Mouse (Mus musculus) G1E (cell line): ENCODE results near the gene Mgmt. TPM values are rescaled to one million over a fixed set of nuclear protein-coding genes. Genes with fewer than 3 reads are reported as not detected.

Experiments
- ATAC-seq: 2 replicates; pipeline ENCODE4 v1.8.0; 2016; ENCODE audit warnings: mild to moderate bottlenecking; ENCODE audit not compliant: insufficient number of reproducible peaks, poor library complexity, low FRiP score, severe bottlenecking; ENCODE audit errors: extremely low read depth
- DNase-seq: peaks from one replicate; pipeline ENCODE4 v3.0.0; 2012; ENCODE audit warnings: low spot score
- H3K27me3 ChIP-seq: 2 replicates; pipeline ENCODE4 v1.6.1; 2012; ENCODE audit warnings: mild to moderate bottlenecking, low read length, inconsistent platforms; ENCODE audit not compliant: insufficient read depth
- H3K36me3 ChIP-seq: replicated peaks from 2 replicates; pipeline ENCODE3; 2012; ENCODE audit warnings: mild to moderate bottlenecking, inconsistent platforms
- H3K4me1 ChIP-seq: 2 replicates; pipeline ENCODE4 v1.6.1; 2012; ENCODE audit warnings: low read depth, low read length, inconsistent platforms, mixed read lengths; ENCODE audit not compliant: insufficient read depth
- H3K4me3 ChIP-seq: 2 replicates; pipeline ENCODE4 v1.5.1; 2012; ENCODE audit warnings: low read depth, mild to moderate bottlenecking, inconsistent platforms, low read length, moderate library complexity, mixed read lengths
- H3K9me3 ChIP-seq: replicated peaks from 2 replicates; pipeline ENCODE4 v1.6.1; 2012; ENCODE audit warnings: inconsistent platforms
- CTCF ChIP-seq: IDR thresholded peaks from 2 replicates; pipeline ENCODE4 v1.5.1; 2012; ENCODE audit warnings: low read depth, low read length, inconsistent platforms, mixed read lengths
- GATA1 ChIP-seq: IDR thresholded peaks from 2 replicates; pipeline ENCODE4 v1.6.1; 2012; ENCODE audit warnings: borderline replicate concordance, low read length, inconsistent platforms, mixed read lengths
- GATA2 ChIP-seq: IDR thresholded peaks from 2 replicates; pipeline ENCODE4 v1.6.1; 2012; ENCODE audit warnings: low read depth, low read length, inconsistent platforms, borderline replicate concordance
- POLR2AphosphoS5 ChIP-seq: IDR thresholded peaks from 2 replicates; pipeline ENCODE4 v1.6.1; 2012; ENCODE audit warnings: low read depth, low read length, inconsistent platforms; ENCODE audit not compliant: insufficient replicate concordance
- TAL1 ChIP-seq: conservative IDR thresholded peaks from 2 replicates; pipeline ENCODE4 v1.6.1; 2012; ENCODE audit warnings: low read depth, low read length, inconsistent platforms, mixed read lengths
- polyA plus RNA-seq: library from polyadenylated mRNA; stranded (reverse); fragments of >175 nt; gene quantifications from 2 replicates; pipeline ENCODE4 v1.2.3, GENCODE M21; 2012
- total RNA-seq, 2 experiments: library from RNA; stranded (forward) in 1 of 2; stranded (reverse) in 1 of 2; fragments of 200-1000 nt in 1 of 2; fragments of >200 nt in 1 of 2; fragmentation: Nextera tagmentation in 1 of 2; gene quantifications; 2 replicates each; pipeline ENCODE4 v1.2.3; 2014 to 2017

Gene Mgmt
- total and polyA plus RNA-seq, 3 experiments: 1.1 to 2.2 (median 2.2) TPM

DNA sequence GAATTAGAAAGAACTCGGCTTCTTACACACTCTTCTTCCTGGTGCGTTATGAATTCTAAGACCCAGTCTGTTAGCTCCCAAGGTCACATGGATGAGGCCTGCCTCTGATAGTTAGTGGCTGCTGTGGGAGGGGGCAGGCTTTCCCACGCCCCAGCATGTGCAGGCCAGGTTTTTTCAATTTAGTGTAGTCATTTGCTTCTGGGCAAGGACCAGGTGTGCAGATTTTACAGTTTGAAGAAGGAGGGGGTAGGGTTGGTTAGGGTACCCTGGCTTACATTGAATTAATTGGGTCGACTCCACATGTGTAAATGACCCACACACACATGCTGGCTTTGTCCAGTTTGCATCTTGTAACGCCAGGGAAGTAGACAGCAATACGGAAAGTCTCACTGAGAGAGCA lies 193.7 kb downstream of the Mgmt start:
- H3K4me3 ChIP-seq: no peak overlapping the region
- no peaks in the 10 kb centered on the region for H3K4me1 ChIP-seq
- no peak for DNase-seq
- no peak for TF ChIP-seq GATA1
- TF ChIP-seq CTCF: no peak
- TF ChIP-seq GATA2: no peak
- TF ChIP-seq POLR2AphosphoS5: no peak
- peaks cover 69% of the 10 kb centered on the region for H3K9me3 ChIP-seq
- H3K36me3 ChIP-seq: no peaks in the 10 kb centered on the region
- no peak for ATAC-seq
- H3K27me3 ChIP-seq: no peaks in the 10 kb centered on the region

DNA sequence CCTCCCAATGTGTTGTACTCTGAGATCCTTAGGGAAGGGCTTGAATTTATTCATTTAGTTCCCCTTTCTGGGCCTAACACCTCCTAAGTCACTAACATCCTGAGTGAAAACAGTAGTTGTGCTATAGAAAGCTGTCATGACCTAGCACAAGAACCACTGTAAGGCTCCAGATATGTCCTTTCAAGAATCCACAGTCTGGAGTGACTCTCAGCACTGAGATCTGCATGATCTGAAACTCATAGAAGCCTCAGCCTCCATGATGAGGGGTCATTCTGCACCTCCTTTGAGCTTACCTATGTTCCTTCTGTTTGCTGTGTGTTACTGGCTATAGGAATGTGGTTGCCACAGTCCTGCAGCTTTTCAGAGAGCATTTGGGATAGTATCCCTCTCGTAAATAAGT lies 200.1 kb downstream of the Mgmt start:
- Histone ChIP-seq H3K27me3 (no peaks in the 10 kb centered on the region), H3K9me3 (peaks cover 45% of the 10 kb centered on the region), H3K4me1 (no peaks in the 10 kb centered on the region), H3K4me3 (no peak overlapping the region), H3K36me3 (no peaks in the 10 kb centered on the region)
- TF ChIP-seq TAL1 (no peak), POLR2AphosphoS5 (no peak), GATA2 (no peak), GATA1 (no peak), CTCF (no peak)
- DNase-seq: no peak
- ATAC-seq: no peak

DNA sequence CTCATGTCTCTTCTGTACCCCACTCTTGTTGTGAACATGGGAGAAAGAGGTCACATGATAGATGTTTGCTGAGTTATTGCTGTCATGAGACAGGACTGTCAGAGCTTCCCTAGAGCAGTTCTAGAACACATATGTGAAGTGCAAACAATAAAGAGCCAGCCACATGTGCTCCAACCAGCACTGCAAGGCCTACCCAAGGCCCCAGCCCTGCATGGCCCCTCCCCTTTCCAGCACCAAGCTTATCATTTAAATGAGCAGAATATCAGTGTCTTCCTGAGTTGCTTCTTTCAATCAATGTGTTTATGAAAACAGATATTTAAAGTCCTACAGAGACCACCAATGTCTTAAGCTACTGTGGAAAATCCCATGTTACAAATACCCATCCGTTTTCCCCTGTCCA lies 201.3 kb downstream of the Mgmt start:
- Histone ChIP-seq H3K36me3 (no peaks in the 10 kb centered on the region), H3K9me3 (peaks cover 54% of the 10 kb centered on the region), H3K4me3 (no peak overlapping the region), H3K27me3 (no peaks in the 10 kb centered on the region), H3K4me1 (no peaks in the 10 kb centered on the region)
- ATAC-seq: no peak
- no peak for DNase-seq
- TF ChIP-seq GATA2: no peak
- TF ChIP-seq GATA1: no peak
- no peak for TF ChIP-seq CTCF
- no peak for TF ChIP-seq POLR2AphosphoS5

DNA sequence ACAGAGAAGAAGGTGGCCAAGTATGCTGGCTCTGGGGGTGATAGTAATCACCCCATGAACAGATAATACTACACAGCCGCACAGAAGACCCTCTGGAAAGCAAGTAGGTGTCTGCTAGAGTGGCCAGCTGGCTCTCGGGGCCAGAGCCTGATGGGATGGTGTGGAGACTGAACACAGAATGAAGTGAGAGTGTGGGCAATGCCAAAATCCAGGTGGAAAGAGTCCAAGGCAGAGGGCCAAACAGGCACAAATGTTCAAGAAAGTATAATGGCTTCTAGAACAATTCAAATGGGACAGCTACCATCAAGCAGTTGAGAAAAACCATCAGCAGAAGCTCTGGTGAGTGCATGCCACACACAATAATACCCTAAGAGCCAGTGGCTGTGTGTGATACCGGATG lies 205.4 kb downstream of the Mgmt start:
- no peak for ATAC-seq

DNA sequence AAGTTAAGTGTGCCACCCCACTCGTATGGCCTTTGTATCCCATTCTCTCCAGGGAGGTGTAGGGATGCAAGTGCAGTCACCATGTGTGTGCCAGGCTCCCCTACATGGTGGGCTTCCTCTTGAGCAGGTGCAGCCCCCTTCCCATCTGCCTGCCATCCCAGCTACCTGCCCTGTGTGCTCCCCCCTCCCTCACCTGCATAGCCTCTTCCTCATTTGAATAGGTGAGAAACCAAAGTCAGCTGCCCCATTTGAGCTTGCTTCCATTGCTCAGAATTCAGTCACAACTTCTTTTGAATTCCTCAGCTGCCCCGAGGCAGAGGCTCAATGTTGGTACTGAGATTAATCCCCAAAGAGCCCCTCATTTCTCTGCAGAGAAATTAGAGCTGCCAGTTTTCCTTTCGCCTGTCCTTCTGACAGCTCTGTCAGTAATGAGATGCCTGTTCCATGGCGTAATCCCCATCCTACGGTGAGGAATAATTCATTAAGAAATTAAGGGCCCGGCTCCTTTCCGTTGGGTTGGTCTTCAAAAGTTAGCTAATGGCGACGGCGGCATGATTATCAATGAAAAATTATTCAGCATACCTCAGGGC lies 208.3 kb downstream of the Mgmt start:
- Histone ChIP-seq H3K9me3 (peaks cover 63% of the 10 kb centered on the region), H3K36me3 (no peaks in the 10 kb centered on the region), H3K4me1 (no peaks in the 10 kb centered on the region), H3K27me3 (no peaks in the 10 kb centered on the region), H3K4me3 (no peak overlapping the region)
- TF ChIP-seq GATA1: no peak
- TF ChIP-seq GATA2: no peak
- TF ChIP-seq TAL1: no peak
- TF ChIP-seq CTCF: no peak
- TF ChIP-seq POLR2AphosphoS5: no peak
- ATAC-seq (no peak), DNase-seq (no peak)

More for the DNA sequence above, 205.4 kb downstream of the Mgmt start:
- Histone ChIP-seq H3K4me1 (no peaks in the 10 kb centered on the region), H3K9me3 (peaks cover 65% of the 10 kb centered on the region), H3K4me3 (no peak overlapping the region), H3K36me3 (no peaks in the 10 kb centered on the region), H3K27me3 (no peaks in the 10 kb centered on the region)
- no peak for DNase-seq
- no peak for TF ChIP-seq GATA2
- TF ChIP-seq CTCF: no peak
- TF ChIP-seq POLR2AphosphoS5: no peak
- no peak for TF ChIP-seq TAL1
- TF ChIP-seq GATA1: no peak

DNA sequence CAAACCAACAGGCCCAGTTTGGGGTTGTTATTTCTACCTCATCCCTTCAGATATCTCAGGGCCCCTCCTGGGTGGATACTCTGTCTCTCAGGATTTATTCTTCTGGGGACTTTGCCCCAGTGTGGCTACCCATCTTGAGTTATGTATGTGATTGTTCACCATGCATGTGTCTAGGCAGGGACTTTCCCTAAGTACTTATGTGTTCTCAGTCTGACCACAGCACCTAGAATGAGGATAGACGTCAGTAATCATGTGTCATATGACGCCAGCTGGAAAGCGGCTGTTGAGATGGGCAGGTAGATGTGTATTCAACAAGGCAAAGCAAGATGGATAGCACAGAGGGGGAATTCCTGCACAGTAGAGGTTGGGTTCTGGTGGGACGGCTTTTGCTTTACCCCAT lies 217.7 kb downstream of the Mgmt start:
- no peak overlapping the region for H3K4me3 ChIP-seq
- H3K4me1 ChIP-seq: no peaks in the 10 kb centered on the region
- no peak for TF ChIP-seq POLR2AphosphoS5
- no peak for TF ChIP-seq GATA2
- H3K9me3 ChIP-seq: peaks cover 49% of the 10 kb centered on the region
- ATAC-seq (no peak), DNase-seq (no peak)
- H3K36me3 ChIP-seq: no peaks in the 10 kb centered on the region
- no peaks in the 10 kb centered on the region for H3K27me3 ChIP-seq
